Comparison of ENCODE assay signal across 15 mouse cellular contexts in genomic region chr5:24781048-24781447, GRCm38 (mm10). TPM values are rescaled to one million over a fixed set of nuclear protein-coding genes. Genes with fewer than 3 reads are reported as not detected.
A peak's percentile ranks its signal among the peaks of the same experiment; 100 is the strongest.
DNase-seq lines count a peak whose midpoint lies in the region; ATAC-seq and TF ChIP-seq lines count a peak whose summit lies in the region.
"Had no signal": no experiment of that assay in that cellular context is flagged by ENCODE, and none has a peak within 500 bp of the region (broad histone marks: within the 10 kb centered on the region; RNA-seq: fewer than 3 reads in every experiment).

No protein-coding gene starts in this region.

- peaks cover 5% of the 10 kb centered on the region; the same call in 1 of the 2 replicates for H3K27me3 ChIP-seq in liver, embryonic 11.5 days (replicated peaks; ENCODE audit: control insufficient read depth, insufficient read depth, low read length)
- H3K27me3 ChIP-seq in liver, embryonic 12.5 days (replicated peaks): peaks cover 29% of the 10 kb centered on the region
- peaks cover 13% of the 10 kb centered on the region for H3K27me3 ChIP-seq in hindbrain, embryonic 12.5 days
- H3K27me3 ChIP-seq in midbrain, embryonic 11.5 days (ENCODE audit: control insufficient read depth, insufficient read depth, low read length): peaks cover 3% of the 10 kb centered on the region; the same call in 1 of the 2 replicates

- no peak for TF ChIP-seq CTCF in brain, embryonic 14.5 days (IDR thresholded peaks at IDR 0.05; ENCODE audit: borderline replicate concordance, extremely low read depth, insufficient read depth, insufficient read length)

- ATAC-seq in liver, embryonic 11.5 days (replicated peaks; ENCODE audit: low FRiP score): no peak
- no peak for ATAC-seq in liver, embryonic 12.5 days
- ATAC-seq in hindbrain, embryonic 12.5 days (ENCODE audit: low FRiP score): no peak
- ATAC-seq in midbrain, embryonic 11.5 days (ENCODE audit: low FRiP score): no peak
- ATAC-seq: lung, postnatal 0 days had no signal

- DNase-seq in liver, embryonic 11.5 days (ENCODE audit: low spot score): peak; percentile 31
- peak; percentile 39 for DNase-seq in brain, embryonic 14.5 days (ENCODE audit: low read depth)
- peak; percentile 51 for DNase-seq in heart, postnatal 4 days
- peak; percentile 38 for DNase-seq in right cerebral cortex, postnatal 25 days
- no peak for DNase-seq in T-cell, adult 2 months (ENCODE audit: low spot score)
- no peak for DNase-seq in midbrain, embryonic 11.5 days (ENCODE audit: low spot score, missing footprints)
- DNase-seq: adrenal gland, postnatal 14 days; cerebellum, adult 9-10 months; gastrocnemius, postnatal 10 days; kidney, postnatal 4 days; thymus, adult 18-20 months had no signal

- no peak for TF ChIP-seq POLR2A in brain, embryonic 14.5 days (IDR thresholded peaks at IDR 0.05; ENCODE audit: borderline replicate concordance, extremely low read depth, insufficient read depth, insufficient read length, poor library complexity, severe bottlenecking)

- no peak overlapping the region for H3K4me2 ChIP-seq in liver, embryonic 11.5 days
- no peak overlapping the region for H3K4me2 ChIP-seq in liver, embryonic 12.5 days
- H3K4me2 ChIP-seq in hindbrain, embryonic 12.5 days (replicated peaks): no peak overlapping the region
- H3K4me2 ChIP-seq in midbrain, embryonic 11.5 days: no peak overlapping the region

- H3K27ac ChIP-seq in liver, embryonic 11.5 days (ENCODE audit: low read depth, low read length): no peak overlapping the region
- H3K27ac ChIP-seq in liver, embryonic 12.5 days: no peak overlapping the region
- no peak overlapping the region for H3K27ac ChIP-seq in hindbrain, embryonic 12.5 days
- H3K27ac ChIP-seq in midbrain, embryonic 11.5 days (ENCODE audit: low read depth, low read length): no peak overlapping the region

- peaks cover 2% of the 10 kb centered on the region; the same call in 1 of the 2 replicates for H3K9me3 ChIP-seq in liver, embryonic 11.5 days (ENCODE audit: control insufficient read depth, low read length)
- no peaks in the 10 kb centered on the region for H3K9me3 ChIP-seq in liver, embryonic 12.5 days (replicated peaks)
- H3K9me3 ChIP-seq in hindbrain, embryonic 12.5 days (replicated peaks): peaks cover 9% of the 10 kb centered on the region; the same call in 1 of the 2 replicates
- H3K9me3 ChIP-seq in midbrain, embryonic 11.5 days (ENCODE audit: control insufficient read depth, low read length): no peaks in the 10 kb centered on the region

- WGBS in liver, embryonic 11.5 days: 24% methylated on average over 5 of the region's 5 CpGs
- WGBS in liver, embryonic 12.5 days (ENCODE audit: insufficient replicate concordance): 19% methylated on average over 5 of the region's 5 CpGs
- WGBS in hindbrain, embryonic 12.5 days: 18% methylated on average over 5 of the region's 5 CpGs
- WGBS in midbrain, embryonic 11.5 days: 11% methylated on average over 5 of the region's 5 CpGs

- H3K4me1 ChIP-seq in liver, embryonic 11.5 days (replicated peaks; ENCODE audit: control insufficient read depth, insufficient read depth, low read length): no peaks in the 10 kb centered on the region
- H3K4me1 ChIP-seq in liver, embryonic 12.5 days: no peaks in the 10 kb centered on the region
- H3K4me1 ChIP-seq in hindbrain, embryonic 12.5 days: peaks cover 9% of the 10 kb centered on the region; the same call in 1 of the 2 replicates
- no peaks in the 10 kb centered on the region for H3K4me1 ChIP-seq in midbrain, embryonic 11.5 days (ENCODE audit: control insufficient read depth, insufficient read depth, low read length)

- H3K4me3 ChIP-seq in liver, embryonic 11.5 days (ENCODE audit: low read depth, low read length): no peak overlapping the region
- no peak overlapping the region for H3K4me3 ChIP-seq in liver, embryonic 12.5 days
- H3K4me3 ChIP-seq in hindbrain, embryonic 12.5 days: no peak overlapping the region
- H3K4me3 ChIP-seq in midbrain, embryonic 11.5 days (ENCODE audit: low read depth, low read length): no peak overlapping the region

- H3K9ac ChIP-seq in liver, embryonic 11.5 days (ENCODE audit: low read depth, low read length): no peak overlapping the region
- no peak overlapping the region for H3K9ac ChIP-seq in liver, embryonic 12.5 days
- no peak overlapping the region for H3K9ac ChIP-seq in hindbrain, embryonic 12.5 days
- no peak overlapping the region for H3K9ac ChIP-seq in midbrain, embryonic 11.5 days (ENCODE audit: low read length)

- H3K36me3 ChIP-seq in liver, embryonic 11.5 days (ENCODE audit: control insufficient read depth, insufficient read depth, low read length): no peaks in the 10 kb centered on the region
- no peaks in the 10 kb centered on the region for H3K36me3 ChIP-seq in liver, embryonic 12.5 days
- H3K36me3 ChIP-seq in hindbrain, embryonic 12.5 days: no peaks in the 10 kb centered on the region
- no peaks in the 10 kb centered on the region for H3K36me3 ChIP-seq in midbrain, embryonic 11.5 days (ENCODE audit: control insufficient read depth, insufficient read depth, low read length)
- H3K36me3 ChIP-seq: G1E had no signal

RNA-seq across cellular contexts. Expression of gene Crygn, which starts 23.2 kb away (rescaled TPM):
- polyA plus RNA-seq in liver, embryonic 11.5 days (2014; fragmentation: Nextera tagmentation; extraction: Ambion mirVana): not detected in 2 replicates
- polyA plus RNA-seq in liver, embryonic 12.5 days (2016; fragmentation: Nextera tagmentation; extraction: Ambion mirVana): 0.71 TPM in 1 of 2 replicates, not detected in the other
- not detected in 2 replicates for polyA plus RNA-seq in brain, embryonic 14.5 days (2012; rRNA removed)
- total RNA-seq in heart, postnatal 4 days (2021): not detected
- polyA plus RNA-seq in hindbrain, embryonic 12.5 days (2016; fragmentation: Nextera tagmentation; extraction: Ambion mirVana): 4.7 TPM in 1 of 2 replicates, not detected in the other
- 0.68 and 1.2 TPM in 2 replicates for polyA plus RNA-seq in midbrain, embryonic 11.5 days (2014; fragmentation: Nextera tagmentation; extraction: Ambion mirVana)
- total RNA-seq: G1E; gastrocnemius, postnatal 10 days had no signal

RNA-seq across cellular contexts. Expression of gene Wdr86, which starts 50.5 kb away (rescaled TPM):
- polyA plus RNA-seq in liver, embryonic 11.5 days (2014; fragmentation: Nextera tagmentation; extraction: Ambion mirVana): 9.8 and 11.2 TPM in 2 replicates
- 3.5 and 3.9 TPM in 2 replicates for polyA plus RNA-seq in liver, embryonic 12.5 days (2016; fragmentation: Nextera tagmentation; extraction: Ambion mirVana)
- polyA plus RNA-seq in brain, embryonic 14.5 days (2012; rRNA removed): 10.8 and 11.9 TPM in 2 replicates
- 1 to 10 TPM; 2.8 to 3.5 TPM for total RNA-seq in heart, postnatal 4 days (2021)
- polyA plus RNA-seq in hindbrain, embryonic 12.5 days (2016; fragmentation: Nextera tagmentation; extraction: Ambion mirVana): 17.7 and 21.0 TPM in 2 replicates
- 8.7 and 10.3 TPM in 2 replicates for polyA plus RNA-seq in midbrain, embryonic 11.5 days (2014; fragmentation: Nextera tagmentation; extraction: Ambion mirVana)
- polyA plus RNA-seq: G1E had no signal

Comparison
In these comparisons a context has a peak if more than half of its experiments do, and no peak if none do; other contexts are left out.
1. DNase-seq: peak in liver, embryonic 11.5 days (single experiment), brain, embryonic 14.5 days (single experiment), heart, postnatal 4 days (single experiment) and right cerebral cortex, postnatal 25 days (single experiment); none in T-cell, adult 2 months (single experiment) and midbrain, embryonic 11.5 days (single experiment).